Mouse (Mus musculus): ENCODE results near the gene Trmt10c.
"Not testable (repeated sequence)": the region's sequence is repeated elsewhere in the genome, so short reads cannot be mapped to it uniquely, and the experiment has no call there.

The Trmt10c gene

DNA sequence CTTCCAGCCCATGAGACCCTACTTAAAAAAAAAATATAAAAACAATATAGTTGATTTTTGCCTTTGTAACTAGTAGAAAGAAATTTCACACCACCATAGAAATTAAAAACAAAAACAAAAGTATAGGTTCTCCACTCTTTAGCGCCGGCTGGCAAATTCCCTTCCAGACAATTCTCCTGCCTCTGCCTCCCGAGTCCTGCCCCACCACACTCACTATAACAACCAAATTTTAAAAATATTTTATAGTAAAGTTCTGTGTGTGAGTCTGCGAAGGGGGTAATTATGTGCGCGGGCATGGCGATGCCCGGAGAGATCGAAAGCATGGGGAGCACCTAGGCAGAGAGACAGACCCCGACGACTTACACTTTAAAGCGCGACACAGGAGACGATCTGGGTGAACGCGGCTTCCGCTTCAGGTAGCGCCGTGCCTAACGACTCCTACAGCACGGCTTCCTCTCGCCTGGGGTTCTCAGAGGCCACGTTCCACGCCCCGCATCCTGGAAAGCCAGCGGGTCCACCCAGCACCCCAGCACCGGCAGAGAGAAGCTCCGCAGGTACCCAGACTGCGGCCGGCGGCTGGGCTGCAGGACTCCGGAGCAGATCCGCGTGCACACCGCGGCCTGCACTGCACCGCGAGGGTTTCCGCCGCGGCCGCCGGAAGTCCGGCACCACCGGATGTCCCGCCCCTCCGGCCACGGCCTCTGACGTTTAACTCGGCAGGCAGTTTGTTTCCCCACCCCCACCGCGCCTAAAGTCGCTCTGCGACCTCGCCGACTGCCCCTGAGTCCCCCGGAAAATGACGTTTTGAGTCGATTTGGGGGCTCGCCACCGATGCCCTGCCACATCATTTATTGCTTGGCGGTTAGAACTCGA is at the start of gene Trmt10c:
Gene Trmt10c (minus strand): TSS at position 682 of the 873 bp plus-strand sequence.
- peak; percentile 70 to 86 for DNase-seq (ENCODE audit: low read depth in 1 of 2, low spot score in 2 of 2)

DNA sequence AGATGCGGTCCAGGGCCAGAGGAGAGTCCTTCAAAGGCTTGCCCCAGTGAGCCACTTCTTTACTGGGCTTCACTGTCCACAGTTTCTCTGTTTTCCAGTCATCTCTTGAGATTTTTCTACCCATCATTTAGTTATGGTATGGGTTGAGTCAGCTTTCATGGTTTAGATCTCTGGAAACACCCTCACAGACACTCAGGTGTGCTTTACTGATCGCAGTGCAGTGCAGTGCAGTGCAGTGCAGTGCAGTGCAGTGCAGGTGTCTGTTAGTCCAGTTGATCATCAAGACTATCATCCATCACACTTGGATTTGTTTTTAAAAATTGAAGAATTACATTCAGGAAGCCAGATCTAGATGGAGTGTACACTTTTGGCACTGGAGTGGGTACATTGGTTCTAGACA is 48.7 kb upstream of the Trmt10c start:
- no peak for DNase-seq (ENCODE audit: low read depth in 1 of 2, low spot score in 2 of 2)

DNA sequence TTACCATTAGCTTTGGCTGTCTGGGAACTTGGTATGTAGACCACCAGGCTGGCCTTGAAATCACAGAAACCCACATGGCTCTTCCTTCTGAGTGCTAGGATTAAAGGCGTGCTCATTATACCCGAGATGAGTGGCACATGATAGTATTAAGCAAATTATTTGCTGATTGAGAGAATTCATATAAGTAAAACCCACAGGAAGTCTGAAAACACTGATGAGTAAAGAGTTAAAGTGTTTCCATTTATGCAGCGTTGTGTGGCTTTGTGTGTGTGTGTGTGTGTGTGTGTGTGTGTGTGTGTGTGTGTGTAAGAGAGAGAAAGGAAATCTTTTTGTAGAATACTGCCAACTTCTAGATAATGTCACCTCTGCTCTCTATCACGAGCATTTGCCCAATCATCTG is 44.1 kb upstream of the Trmt10c start:
- no peak for DNase-seq (ENCODE audit: low read depth in 1 of 2, low spot score in 2 of 2)

- no peak for DNase-seq (ENCODE audit: low read depth in 1 of 2, low spot score in 2 of 2)
Measured at GRCm38 (mm10) chr16:56079419-56079818, 41.8 kb upstream of the Trmt10c start.

GRCm38 (mm10) chr16:56076121-56076869 is 38.7 kb upstream of the Trmt10c start:
- DNase-seq (ENCODE audit: low read depth in 1 of 2, low spot score in 2 of 2): no peak

DNA sequence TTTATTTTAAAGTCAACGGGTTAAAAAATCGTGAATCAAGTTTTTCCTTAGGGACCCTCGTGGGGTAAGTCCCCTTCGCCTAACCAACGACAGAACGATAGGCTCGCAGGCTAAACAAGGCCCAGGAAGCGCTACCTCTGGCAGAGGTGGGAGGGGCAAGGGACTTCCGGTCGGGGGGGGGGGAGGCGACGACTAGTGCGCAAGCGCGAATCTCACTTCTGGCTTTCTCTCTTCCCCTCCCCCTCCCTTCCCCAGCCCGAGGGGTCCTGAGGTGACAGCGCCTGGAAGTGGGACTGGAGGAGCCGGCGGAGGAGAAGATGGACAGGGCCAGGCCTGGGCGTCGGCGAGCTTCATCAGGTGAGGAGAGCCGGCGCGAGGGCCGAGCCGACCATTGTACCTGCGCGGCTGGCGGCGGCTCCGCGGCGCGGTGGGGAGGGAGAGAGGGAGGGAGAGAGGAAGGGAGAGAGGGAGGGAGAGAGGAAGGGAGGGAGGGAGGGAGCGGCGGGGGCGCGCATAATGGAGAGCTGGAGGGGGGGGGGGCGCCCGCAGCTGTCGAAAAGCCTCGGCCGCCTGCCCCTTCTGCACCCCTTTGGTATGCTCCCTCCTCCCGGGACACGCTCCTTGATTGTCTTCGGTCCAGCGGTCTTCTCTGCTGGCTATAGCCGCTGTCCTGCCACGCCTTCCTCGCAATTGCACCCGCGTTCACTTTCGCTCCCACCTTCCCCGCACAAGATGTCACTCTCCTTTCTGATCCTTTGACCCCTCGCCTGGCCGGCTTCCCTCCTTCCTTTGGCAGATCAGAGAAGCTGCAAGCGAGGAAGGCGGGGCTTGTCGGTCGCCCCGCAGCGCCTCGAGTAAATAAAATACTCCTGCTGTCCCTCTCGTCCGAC is 37.8 kb upstream of the Trmt10c start:
- DNase-seq (ENCODE audit: low read depth in 1 of 2, low spot score in 2 of 2): peak in 1 of 2 experiments; percentile 52

DNA sequence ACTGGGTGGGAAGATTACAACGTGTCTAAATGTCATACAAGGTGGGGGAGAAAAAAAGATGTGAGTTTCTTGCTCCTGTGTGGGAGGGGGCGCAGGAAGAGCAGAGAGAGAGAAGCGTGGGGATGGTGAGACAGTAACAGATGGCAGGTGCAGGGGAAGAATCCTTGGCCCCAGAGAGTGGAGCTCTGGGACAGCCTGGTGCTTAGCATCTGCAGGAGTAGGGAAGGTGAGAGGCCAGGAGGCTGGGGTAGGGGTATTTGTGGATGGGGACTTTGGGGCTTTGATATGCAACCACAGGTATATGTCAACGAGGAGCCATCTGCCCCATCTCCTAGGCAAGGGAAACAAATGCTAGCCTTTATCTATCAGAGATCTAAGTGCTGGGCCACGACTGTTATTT is 36.9 kb upstream of the Trmt10c start:
- DNase-seq (ENCODE audit: low read depth in 1 of 2, low spot score in 2 of 2): no peak

GRCm38 (mm10) chr16:56074122-56074521 is 36.5 kb upstream of the Trmt10c start:
- no peak for DNase-seq (ENCODE audit: low read depth in 1 of 2, low spot score in 2 of 2)

DNA sequence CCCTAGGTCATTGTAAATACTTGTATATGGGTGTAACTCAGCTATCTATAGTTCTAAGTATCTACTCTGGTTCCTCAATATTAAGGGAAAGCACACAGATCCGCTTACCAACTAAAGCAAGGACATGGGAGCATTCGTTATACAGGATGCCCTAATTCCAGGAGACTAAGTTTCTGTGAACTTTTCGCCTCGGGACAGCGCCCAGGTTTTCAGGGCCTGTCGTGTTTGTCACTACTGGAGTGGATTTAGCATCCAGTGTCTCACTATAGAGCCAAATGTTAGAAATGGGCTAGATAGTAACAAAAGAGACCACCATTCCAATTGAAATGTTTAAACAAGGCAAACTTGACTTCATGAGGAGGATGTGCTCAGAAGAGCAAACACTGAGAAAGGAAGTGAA is 35.5 kb upstream of the Trmt10c start:
- not testable (repeated sequence) for DNase-seq (ENCODE audit: low read depth in 1 of 2, low spot score in 2 of 2)

DNA sequence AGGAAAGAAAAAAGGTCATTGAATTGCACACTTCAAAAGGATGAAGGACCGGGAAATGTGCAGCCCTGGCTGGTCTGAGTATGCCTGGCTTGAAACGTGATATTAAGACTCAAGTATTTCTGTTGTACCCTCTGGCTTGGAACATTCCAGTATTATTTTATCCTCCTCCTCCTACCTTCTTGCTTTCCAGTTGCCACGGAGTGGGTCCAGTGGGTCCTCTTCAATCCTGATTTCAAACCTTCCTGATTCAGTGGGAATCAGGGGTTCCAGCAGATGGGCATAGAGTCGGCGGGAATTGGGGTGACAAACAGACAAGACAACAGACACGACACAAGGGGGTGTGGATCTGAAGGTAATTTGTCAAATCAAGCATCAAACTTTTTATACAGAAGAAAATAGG is 34.9 kb upstream of the Trmt10c start:
- DNase-seq (ENCODE audit: low read depth in 1 of 2, low spot score in 2 of 2): no peak

- DNase-seq (ENCODE audit: low read depth in 1 of 2, low spot score in 2 of 2): no peak
Measured at GRCm38 (mm10) chr16:56071317-56072232, 34.0 kb upstream of the Trmt10c start.

DNA sequence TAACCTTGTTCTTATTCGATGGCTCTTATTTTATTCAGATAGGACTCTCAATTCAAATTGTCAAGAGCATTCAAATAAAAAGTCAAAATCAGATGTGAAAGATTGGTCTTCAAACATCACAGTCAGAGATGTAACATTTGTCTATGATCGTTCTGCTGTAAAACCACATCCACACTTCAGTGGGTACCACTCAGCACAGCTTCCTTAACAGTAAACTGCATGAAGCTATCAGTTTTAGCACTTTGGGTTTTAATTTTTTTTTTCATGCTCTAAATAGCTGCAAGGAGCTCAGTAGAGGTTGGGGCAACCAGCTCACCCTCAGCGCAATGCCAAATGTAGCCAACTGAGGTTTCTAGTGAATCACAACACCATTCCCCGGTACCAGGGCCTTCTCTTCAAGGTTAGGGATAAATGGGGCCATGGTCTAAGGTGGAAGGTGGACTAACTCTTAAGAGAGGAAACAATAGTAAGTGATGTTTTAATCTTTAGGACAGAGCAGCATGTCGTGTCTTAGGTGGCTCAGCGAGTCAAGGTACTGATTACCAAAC is 31.0 kb upstream of the Trmt10c start:
- DNase-seq (ENCODE audit: low read depth in 1 of 2, low spot score in 2 of 2): no peak

GRCm38 (mm10) chr16:56066113-56066512 is 28.5 kb upstream of the Trmt10c start:
- DNase-seq (ENCODE audit: low read depth in 1 of 2, low spot score in 2 of 2): no peak

DNA sequence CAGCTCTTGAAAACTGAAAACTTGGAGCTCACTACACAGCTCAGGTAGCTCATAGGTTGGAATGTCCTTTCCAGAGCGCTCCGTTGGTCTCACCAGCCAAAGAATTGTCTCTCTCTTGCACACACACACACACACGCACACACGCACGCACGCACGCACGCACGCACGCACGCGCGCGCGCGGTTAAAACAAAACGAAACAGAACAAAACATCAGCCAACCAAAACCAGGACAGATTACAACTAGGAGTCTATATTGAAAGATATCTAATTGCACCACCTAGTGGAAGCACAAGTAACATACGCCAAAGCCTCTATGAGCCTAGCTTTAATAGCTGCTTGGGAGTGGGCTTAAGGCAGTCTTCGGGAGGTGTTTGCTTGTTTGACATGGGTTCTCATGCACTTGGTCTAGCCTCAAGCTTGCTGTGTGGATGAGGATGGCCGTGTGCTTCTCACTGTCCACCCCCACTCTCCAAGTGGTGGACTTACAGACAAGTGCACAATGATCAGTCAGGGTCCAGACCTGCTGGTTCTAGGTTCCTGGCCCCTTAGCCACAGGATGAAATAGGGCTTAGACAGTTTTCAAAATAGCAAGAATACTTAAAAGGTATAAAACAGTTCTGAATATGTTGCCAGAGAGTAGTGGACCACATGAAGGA is 26.8 kb upstream of the Trmt10c start:
- DNase-seq (ENCODE audit: low read depth in 1 of 2, low spot score in 2 of 2): peak in 1 of 2 experiments; percentile 16

- DNase-seq (ENCODE audit: low read depth in 1 of 2, low spot score in 2 of 2): no peak
Measured at GRCm38 (mm10) chr16:56062981-56063380, 25.4 kb upstream of the Trmt10c start.

DNA sequence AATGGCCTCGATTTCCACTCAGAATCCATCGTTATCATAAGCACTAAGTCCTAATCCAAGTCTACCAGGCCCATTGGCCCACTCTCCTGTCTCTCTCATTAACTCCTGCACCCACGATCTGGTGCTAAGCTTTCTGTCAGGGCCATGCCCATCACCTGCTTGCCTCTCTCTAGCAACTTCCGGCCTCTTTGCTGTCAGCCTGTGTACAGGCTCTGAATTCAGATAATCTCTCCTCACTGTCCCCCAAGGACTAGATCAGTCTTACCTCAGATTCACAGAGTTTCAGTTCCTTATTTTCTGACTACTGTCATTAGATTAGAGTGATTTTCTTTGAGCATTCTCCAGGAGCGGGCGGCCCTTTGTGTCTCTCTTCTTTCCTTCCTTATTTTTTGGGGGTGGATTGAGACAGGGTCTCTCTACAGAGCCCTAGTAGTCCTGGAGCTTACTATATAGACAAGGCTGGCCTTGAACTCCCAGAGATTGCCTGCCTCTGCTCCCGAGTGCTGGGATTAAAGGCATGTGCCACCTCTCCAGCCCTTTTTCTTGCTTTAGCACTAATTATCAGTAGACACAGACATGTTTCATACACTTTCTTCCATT is 24.5 kb upstream of the Trmt10c start:
- DNase-seq (ENCODE audit: low read depth in 1 of 2, low spot score in 2 of 2): no peak

- no peak for DNase-seq (ENCODE audit: low read depth in 1 of 2, low spot score in 2 of 2)
Measured at GRCm38 (mm10) chr16:56058151-56058550, 20.5 kb upstream of the Trmt10c start.

- no peak for DNase-seq (ENCODE audit: low read depth in 1 of 2, low spot score in 2 of 2)
Measured at GRCm38 (mm10) chr16:56056944-56057590, 19.4 kb upstream of the Trmt10c start.

All from monocyte, adult 2 months (primary cell).